Mouse (Mus musculus) lung, postnatal 0 days (tissue): ENCODE results near the gene Nemp2. TPM values are rescaled to one million over a fixed set of nuclear protein-coding genes. Genes with fewer than 3 reads are reported as not detected.
A peak's percentile ranks its signal among the peaks of the same experiment; 100 is the strongest.

ENCODE experiments used
- ATAC-seq: fragments of 200-750 bp; cut with Nextera tagmentation; 2 replicates; pipeline ENCODE4 v1.8.0; 2017; ENCODE audit warnings: moderate library complexity
- DNase-seq: peaks from one replicate; pipeline ENCODE4 v3.0.0-alpha.2; 2016; ENCODE audit warnings: low spot score
- H3K27ac ChIP-seq: fragments of 300-500 bp; sonication (generic); 2 replicates; pipeline ENCODE4 v1.5.1; 2014; ENCODE audit warnings: antibody characterized with exemption, mild to moderate bottlenecking, low read length, mixed read lengths
- H3K27me3 ChIP-seq: fragments of 300-500 bp; sonication (generic); replicated peaks from 2 replicates; pipeline ENCODE4 v1.6.1; 2014; ENCODE audit warnings: low read length, mixed read lengths; ENCODE audit not compliant: insufficient read depth
- H3K36me3 ChIP-seq: fragments of 300-500 bp; sonication (generic); 2 replicates; pipeline ENCODE4 v1.6.1; 2014; ENCODE audit warnings: low read length, mixed read lengths; ENCODE audit not compliant: insufficient read depth
- H3K4me1 ChIP-seq: fragments of 300-500 bp; sonication (generic); 2 replicates; pipeline ENCODE4 v1.6.1; 2014; ENCODE audit warnings: antibody characterized with exemption, low read depth, low read length, mixed read lengths; ENCODE audit not compliant: insufficient read depth
- H3K4me2 ChIP-seq: fragments of 300-500 bp; sonication (generic); replicated peaks from 2 replicates; pipeline ENCODE4 v1.6.1; 2014; ENCODE audit warnings: low read depth, mild to moderate bottlenecking, low read length, moderate library complexity, mixed read lengths
- H3K4me3 ChIP-seq: fragments of 300-500 bp; sonication (generic); 2 replicates; pipeline ENCODE4 v1.5.1; 2014; ENCODE audit warnings: low read depth, low read length
- H3K9ac ChIP-seq: fragments of 300-500 bp; sonication (generic); replicated peaks from 2 replicates; pipeline ENCODE4 v1.6.1; 2014; ENCODE audit warnings: low read depth, mild to moderate bottlenecking
- H3K9me3 ChIP-seq: fragments of 300-500 bp; sonication (generic); 2 replicates; pipeline ENCODE4 v1.6.1; 2016; ENCODE audit warnings: low read length, mixed read lengths
- CTCF ChIP-seq: IDR thresholded peaks from 2 replicates; pipeline ENCODE4 v1.5.1; 2016; ENCODE audit warnings: antibody characterized with exemption, mild to moderate bottlenecking
- EP300 ChIP-seq: IDR thresholded peaks from 2 replicates; pipeline ENCODE4 v1.6.1; 2016; ENCODE audit warnings: antibody characterized with exemption, mild to moderate bottlenecking, control low read depth
- WGBS: fragments of 180-500 bp; shearing (Covaris S2); extraction: QIAGEN DNeasy Blood & Tissue Kit; methylation state at CpG from one replicate; pipeline ENCODE4 v1.1.7; 2014; 5-methylcytosine and 5-hydroxymethylcytosine counted together
- polyA plus RNA-seq: library from polyadenylated mRNA; unstranded; fragments of >200 nt; fragmentation: Nextera tagmentation; extraction: Ambion mirVana; gene quantifications from 2 replicates; pipeline ENCODE4 v1.2.1, GENCODE M21; 2015

Nemp2 gene
- polyA plus RNA-seq, 1 experiment from 2014 or later, result 3.5 TPM

DNA sequence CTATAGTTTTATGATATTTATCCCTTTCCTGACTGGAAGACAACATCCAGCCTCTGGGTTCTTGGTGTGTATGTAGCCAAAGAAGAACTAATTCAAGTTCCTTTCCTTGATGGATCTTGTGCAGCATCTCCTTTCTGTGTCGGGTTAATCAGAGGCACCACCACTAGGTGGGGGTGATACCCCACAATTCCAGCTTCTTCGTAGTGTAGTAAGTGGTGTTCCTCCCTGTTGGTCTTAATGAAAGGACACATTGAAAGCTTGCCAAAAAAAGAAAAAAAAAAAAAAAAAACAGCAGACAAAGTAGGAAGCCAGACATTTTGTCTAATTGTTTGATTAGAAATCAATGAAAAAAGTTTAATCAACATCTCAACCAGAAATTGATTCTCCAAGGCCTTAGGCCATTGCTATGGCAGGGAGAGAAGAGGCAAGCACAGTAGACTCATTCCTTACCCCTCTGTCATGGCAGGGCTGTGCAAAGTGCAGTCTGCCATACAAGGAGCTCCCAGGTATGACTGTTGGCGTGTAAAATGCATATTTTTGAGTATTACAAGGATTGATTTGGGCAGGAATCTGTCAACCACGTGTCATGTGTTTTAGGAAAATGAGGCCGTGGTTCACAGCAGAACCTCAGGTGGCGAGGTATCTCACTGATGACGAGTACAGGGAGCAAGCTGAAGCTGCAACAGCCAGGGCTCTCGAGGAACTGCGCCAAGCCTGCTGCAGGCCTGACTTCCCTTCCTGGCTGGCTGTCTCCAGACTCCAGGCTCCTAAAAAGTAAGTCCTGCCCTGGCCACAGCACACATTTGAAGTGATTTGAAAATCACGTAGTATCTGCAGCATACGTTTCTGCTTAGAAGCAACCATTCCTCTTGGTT is 17.9 kb downstream of the Nemp2 start:
- no peaks in the 10 kb centered on the region for H3K9me3 ChIP-seq
- no peak overlapping the region for H3K4me3 ChIP-seq
- H3K27ac ChIP-seq, result no peak overlapping the region
- DNase-seq (peak; percentile 85), ATAC-seq (peak; percentile 85)
- H3K4me2 ChIP-seq, result no peak overlapping the region
- H3K4me1 ChIP-seq, result peaks cover 5% of the 10 kb centered on the region
- peak; percentile 87 for TF ChIP-seq CTCF
- no peak for TF ChIP-seq EP300
- H3K9ac ChIP-seq, result no peak overlapping the region
- no peaks in the 10 kb centered on the region for H3K36me3 ChIP-seq
- WGBS, result 76% methylated on average over 11 of the region's 11 CpGs
- H3K27me3 ChIP-seq, result no peaks in the 10 kb centered on the region

DNA sequence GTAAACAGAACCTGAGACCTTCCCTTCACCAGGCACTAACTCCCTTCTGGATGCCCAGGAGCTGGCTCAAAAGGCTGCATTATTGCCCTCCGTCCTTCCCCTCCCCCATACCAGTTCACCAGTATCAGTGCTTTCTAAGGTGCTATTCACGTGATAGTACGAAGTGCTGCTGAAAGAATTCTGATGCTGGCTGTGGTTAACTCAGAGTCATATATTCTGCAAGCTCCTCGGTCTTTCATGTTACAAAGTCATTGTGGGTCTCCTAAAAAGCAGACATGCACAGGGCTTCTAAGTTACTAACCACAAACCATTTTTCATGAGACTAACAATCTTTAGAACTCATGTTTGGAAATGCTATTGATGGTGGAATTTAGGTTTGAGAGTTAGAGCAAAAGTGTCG is 19.6 kb downstream of the Nemp2 start:
- no peak for ATAC-seq
- Histone ChIP-seq H3K4me2 (no peak overlapping the region), H3K4me3 (no peak overlapping the region), H3K9ac (no peak overlapping the region), H3K27me3 (no peaks in the 10 kb centered on the region), H3K9me3 (no peaks in the 10 kb centered on the region), H3K27ac (no peak overlapping the region), H3K4me1 (peaks cover 5% of the 10 kb centered on the region), H3K36me3 (no peaks in the 10 kb centered on the region)
- DNase-seq, result no peak
- 85% methylated on average over 5 of the region's 5 CpGs for WGBS
- TF ChIP-seq EP300 (no peak), CTCF (no peak)

DNA sequence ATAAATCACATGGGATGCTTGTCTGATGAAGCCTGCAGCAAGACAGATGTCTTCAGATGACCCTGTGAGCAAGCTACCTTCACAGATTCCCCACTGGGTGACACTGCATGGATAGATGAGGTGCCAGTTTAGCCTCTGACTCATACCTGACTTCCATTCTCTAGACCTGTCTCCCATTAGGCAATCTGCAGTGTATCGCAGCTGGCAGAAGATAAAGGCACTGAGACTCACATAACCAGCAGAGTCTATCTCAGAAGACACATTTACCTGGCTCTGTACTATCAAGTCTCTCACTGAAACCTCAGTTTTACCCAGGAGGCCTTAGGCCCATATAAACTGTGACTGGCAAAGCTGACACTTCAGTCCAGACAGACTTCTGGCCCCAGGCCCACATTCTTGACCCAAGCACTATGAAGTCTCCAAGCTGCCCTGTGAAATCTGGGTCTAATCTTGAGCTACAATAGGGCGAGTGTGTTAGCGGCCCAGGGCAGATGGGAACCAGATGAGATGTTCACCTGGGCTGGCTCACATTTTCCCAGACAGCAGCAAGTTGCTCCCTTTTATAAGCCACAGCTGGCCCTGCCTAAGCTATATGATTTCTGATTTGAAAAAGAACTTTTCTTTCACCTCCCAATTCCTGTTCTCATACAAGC is 22.2 kb downstream of the Nemp2 start:
- Histone ChIP-seq H3K27me3 (no peaks in the 10 kb centered on the region), H3K9ac (no peak overlapping the region), H3K4me3 (no peak overlapping the region), H3K4me1 (peaks cover 5% of the 10 kb centered on the region), H3K36me3 (no peaks in the 10 kb centered on the region), H3K4me2 (no peak overlapping the region), H3K27ac (no peak overlapping the region), H3K9me3 (no peaks in the 10 kb centered on the region)
- no peak for TF ChIP-seq CTCF
- 53% methylated on average over 3 of the region's 3 CpGs for WGBS
- peak; percentile 15 for DNase-seq
- peak; percentile 46; the same call in 1 of the 2 replicates for ATAC-seq

DNA sequence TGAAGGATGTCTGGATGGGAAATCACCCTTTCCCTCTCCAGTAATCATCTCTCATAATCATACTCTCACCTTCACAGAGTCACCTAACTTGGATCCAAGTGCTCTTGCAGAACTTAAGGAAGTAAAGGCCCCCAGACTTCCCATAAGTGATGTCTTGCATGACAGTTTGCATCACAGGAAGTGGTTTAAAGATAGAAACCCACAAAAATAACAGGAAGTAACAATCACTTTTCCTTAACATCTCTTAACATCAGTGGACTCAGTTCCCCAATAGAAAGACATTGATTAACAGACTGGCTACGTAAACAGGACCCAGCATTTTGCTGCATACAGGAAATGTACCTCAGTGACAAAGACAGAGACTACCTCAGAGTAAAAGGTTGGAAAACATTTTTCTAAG is 22.9 kb downstream of the Nemp2 start:
- Histone ChIP-seq H3K4me1 (peaks cover 5% of the 10 kb centered on the region), H3K9ac (no peak overlapping the region), H3K27ac (no peak overlapping the region), H3K9me3 (no peaks in the 10 kb centered on the region), H3K27me3 (no peaks in the 10 kb centered on the region), H3K4me3 (no peak overlapping the region), H3K36me3 (no peaks in the 10 kb centered on the region), H3K4me2 (no peak overlapping the region)
- DNase-seq (peak; percentile 32), ATAC-seq (no peak)
- 54% methylated on average over 1 of the region's 1 CpGs for whole genome bisulfite sequencing
- no peak for TF ChIP-seq CTCF
- 0 out of 2 replicates have a peak, but pooled peaks have one; percentile 35 for TF ChIP-seq EP300

DNA sequence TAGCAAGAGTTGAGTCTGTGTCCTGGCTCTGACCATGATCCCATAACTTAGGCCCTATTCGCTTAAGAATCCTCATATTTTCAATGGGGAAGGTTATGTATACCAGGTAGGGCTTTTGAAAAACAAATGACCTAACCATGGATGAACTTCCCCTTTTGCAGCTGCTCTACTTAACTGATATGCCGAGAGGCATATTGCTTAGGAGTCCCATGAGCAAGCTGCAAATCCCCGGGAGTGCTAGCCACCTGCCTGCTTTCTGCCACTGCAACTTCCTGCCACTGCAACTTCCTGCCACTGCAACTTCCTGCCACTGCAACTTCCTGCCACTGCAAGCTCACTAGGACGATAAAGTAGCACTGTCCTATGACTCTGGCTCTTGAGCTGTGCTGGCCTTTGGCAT is 24.6 kb downstream of the Nemp2 start:
- Histone ChIP-seq H3K4me3 (no peak overlapping the region), H3K36me3 (no peaks in the 10 kb centered on the region), H3K27me3 (no peaks in the 10 kb centered on the region), H3K27ac (no peak overlapping the region), H3K9ac (no peak overlapping the region), H3K9me3 (no peaks in the 10 kb centered on the region), H3K4me1 (peaks cover 5% of the 10 kb centered on the region), H3K4me2 (no peak overlapping the region)
- WGBS, result 63% methylated on average over 4 of the region's 4 CpGs
- ATAC-seq, result no peak
- TF ChIP-seq EP300 (no peak), CTCF (no peak)
- DNase-seq, result no peak

DNA sequence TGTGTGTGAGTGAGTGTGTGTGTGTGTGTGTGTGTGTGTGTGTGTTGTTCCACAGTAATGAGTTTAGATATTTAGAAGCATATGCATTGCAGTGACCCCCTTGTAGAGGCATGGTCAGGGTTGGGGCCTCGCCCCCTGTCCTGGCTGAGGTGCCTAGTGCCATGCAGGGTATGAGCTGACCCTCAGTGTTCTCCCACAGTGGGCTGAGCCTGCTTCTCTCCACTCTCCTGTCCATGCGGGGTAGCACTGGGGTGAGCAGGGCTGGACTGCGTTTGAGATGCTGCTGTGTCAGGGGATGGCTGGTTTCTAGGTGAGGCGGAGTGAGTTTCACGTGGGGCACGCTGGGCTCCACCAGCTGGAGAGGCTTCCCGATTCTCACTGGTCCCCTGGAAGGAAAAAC is 27.7 kb downstream of the Nemp2 start:
- no peaks in the 10 kb centered on the region for H3K27me3 ChIP-seq
- H3K9ac ChIP-seq, result no peak overlapping the region
- no peak overlapping the region for H3K4me3 ChIP-seq
- no peaks in the 10 kb centered on the region for H3K4me1 ChIP-seq
- H3K36me3 ChIP-seq, result no peaks in the 10 kb centered on the region
- TF ChIP-seq EP300 (no peak), CTCF (no peak)
- no peaks in the 10 kb centered on the region for H3K9me3 ChIP-seq
- DNase-seq, result no peak
- WGBS, result 81% methylated on average over 7 of the region's 7 CpGs
- H3K27ac ChIP-seq, result no peak overlapping the region
- no peak overlapping the region for H3K4me2 ChIP-seq
- ATAC-seq, result no peak
